Mouse (Mus musculus): Measurements from ENCODE around the gene Ccnk. TPM values are rescaled to one million over a fixed set of nuclear protein-coding genes. Genes with fewer than 3 reads are reported as not detected.
A peak's percentile ranks its signal among the peaks of the same experiment; 100 is the strongest.

Gene Ccnk
- polyA plus RNA-seq, 1 experiment from 2014 or later, result 8.1 TPM

- no peak overlapping the region for H3K4me3 ChIP-seq (ENCODE audit: low read depth, low read length)
- no peak overlapping the region for H3K27ac ChIP-seq (ENCODE audit: low read depth, low read length)
- H3K27me3 ChIP-seq (ENCODE audit: control insufficient read depth, insufficient read depth, low read length), result no peaks in the 10 kb centered on the region
- H3K4me1 ChIP-seq (ENCODE audit: control insufficient read depth, insufficient read depth, low read length), result peaks cover 31% of the 10 kb centered on the region
- no peaks in the 10 kb centered on the region for H3K9me3 ChIP-seq (ENCODE audit: control insufficient read depth, low read length)
- ATAC-seq (ENCODE audit: low FRiP score) (no peak), DNase-seq (ENCODE audit: low spot score, missing footprints) (peak; percentile 72)
- 82% methylated on average over 13 of the region's 13 CpGs for WGBS
- H3K4me2 ChIP-seq, result no peak overlapping the region
- H3K36me3 ChIP-seq (ENCODE audit: control insufficient read depth, insufficient read depth, low read length), result no peaks in the 10 kb centered on the region
- H3K9ac ChIP-seq (ENCODE audit: low read length), result no peak overlapping the region
These were observed 46.8 kb downstream of the Ccnk start for GRCm38 (mm10) chr12:108226216-108226615.

GRCm38 (mm10) chr12:108226941-108227340, 47.6 kb downstream of the Ccnk start:
- Histone ChIP-seq H3K27me3 (ENCODE audit: control insufficient read depth, insufficient read depth, low read length) (no peaks in the 10 kb centered on the region), H3K36me3 (ENCODE audit: control insufficient read depth, insufficient read depth, low read length) (no peaks in the 10 kb centered on the region), H3K4me3 (ENCODE audit: low read depth, low read length) (no peak overlapping the region), H3K4me2 (no peak overlapping the region), H3K9me3 (ENCODE audit: control insufficient read depth, low read length) (no peaks in the 10 kb centered on the region), H3K4me1 (ENCODE audit: control insufficient read depth, insufficient read depth, low read length) (peaks cover 38% of the 10 kb centered on the region), H3K9ac (ENCODE audit: low read length) (no peak overlapping the region), H3K27ac (ENCODE audit: low read depth, low read length) (no peak overlapping the region)
- ATAC-seq (ENCODE audit: low FRiP score) (no peak), DNase-seq (ENCODE audit: low spot score, missing footprints) (peak; percentile 73)
- 88% methylated on average over 12 of the region's 12 CpGs for WGBS

GRCm38 (mm10) chr12:108227527-108227926, 48.1 kb downstream of the Ccnk start:
- Histone ChIP-seq H3K4me1 (ENCODE audit: control insufficient read depth, insufficient read depth, low read length) (peaks cover 41% of the 10 kb centered on the region), H3K36me3 (ENCODE audit: control insufficient read depth, insufficient read depth, low read length) (no peaks in the 10 kb centered on the region), H3K27ac (ENCODE audit: low read depth, low read length) (no peak overlapping the region), H3K9me3 (ENCODE audit: control insufficient read depth, low read length) (no peaks in the 10 kb centered on the region), H3K4me3 (ENCODE audit: low read depth, low read length) (no peak overlapping the region), H3K4me2 (no peak overlapping the region), H3K9ac (ENCODE audit: low read length) (no peak overlapping the region), H3K27me3 (ENCODE audit: control insufficient read depth, insufficient read depth, low read length) (no peaks in the 10 kb centered on the region)
- DNase-seq (ENCODE audit: low spot score, missing footprints), result no peak
- 85% methylated on average over 16 of the region's 16 CpGs for WGBS
- ATAC-seq (ENCODE audit: low FRiP score), result no peak

GRCm38 (mm10) chr12:108230077-108230476, 50.7 kb downstream of the Ccnk start:
- H3K4me2 ChIP-seq, result no peak overlapping the region
- H3K4me3 ChIP-seq (ENCODE audit: low read depth, low read length), result no peak overlapping the region
- 80% methylated on average over 12 of the region's 12 CpGs for WGBS
- H3K27me3 ChIP-seq (ENCODE audit: control insufficient read depth, insufficient read depth, low read length), result no peaks in the 10 kb centered on the region
- no peaks in the 10 kb centered on the region for H3K36me3 ChIP-seq (ENCODE audit: control insufficient read depth, insufficient read depth, low read length)
- DNase-seq (ENCODE audit: low spot score, missing footprints) (no peak), ATAC-seq (ENCODE audit: low FRiP score) (no peak)
- H3K4me1 ChIP-seq (ENCODE audit: control insufficient read depth, insufficient read depth, low read length), result peaks cover 22% of the 10 kb centered on the region
- H3K9ac ChIP-seq (ENCODE audit: low read length), result no peak overlapping the region
- no peak overlapping the region for H3K27ac ChIP-seq (ENCODE audit: low read depth, low read length)
- H3K9me3 ChIP-seq (ENCODE audit: control insufficient read depth, low read length), result no peaks in the 10 kb centered on the region

- H3K27ac ChIP-seq (ENCODE audit: low read depth, low read length), result no peak overlapping the region
- H3K9me3 ChIP-seq (ENCODE audit: control insufficient read depth, low read length), result no peaks in the 10 kb centered on the region
- H3K4me1 ChIP-seq (ENCODE audit: control insufficient read depth, insufficient read depth, low read length), result peaks cover 21% of the 10 kb centered on the region
- H3K9ac ChIP-seq (ENCODE audit: low read length), result no peak overlapping the region
- DNase-seq (ENCODE audit: low spot score, missing footprints), result peak; percentile 83
- H3K4me3 ChIP-seq (ENCODE audit: low read depth, low read length), result no peak overlapping the region
- H3K27me3 ChIP-seq (ENCODE audit: control insufficient read depth, insufficient read depth, low read length), result no peaks in the 10 kb centered on the region
- 0 out of 2 replicates have a peak, but pooled peaks have one; percentile 14 for ATAC-seq (ENCODE audit: low FRiP score)
- 63% methylated on average over 17 of the region's 18 CpGs for WGBS
- no peak overlapping the region for H3K4me2 ChIP-seq
- no peaks in the 10 kb centered on the region for H3K36me3 ChIP-seq (ENCODE audit: control insufficient read depth, insufficient read depth, low read length)
These were observed 51.7 kb downstream of the Ccnk start for GRCm38 (mm10) chr12:108230821-108231794.

GRCm38 (mm10) chr12:108231901-108232300, 52.5 kb downstream of the Ccnk start:
- Histone ChIP-seq H3K4me1 (ENCODE audit: control insufficient read depth, insufficient read depth, low read length) (peaks cover 22% of the 10 kb centered on the region), H3K9ac (ENCODE audit: low read length) (no peak overlapping the region)
- ATAC-seq (ENCODE audit: low FRiP score), result peak; percentile 5; the same call in 1 of the 2 replicates

GRCm38 (mm10) chr12:108233736-108234135, 54.4 kb downstream of the Ccnk start:
- Histone ChIP-seq H3K4me3 (ENCODE audit: low read depth, low read length) (no peak overlapping the region), H3K9ac (ENCODE audit: low read length) (no peak overlapping the region), H3K27me3 (ENCODE audit: control insufficient read depth, insufficient read depth, low read length) (no peaks in the 10 kb centered on the region), H3K4me2 (no peak overlapping the region), H3K9me3 (ENCODE audit: control insufficient read depth, low read length) (no peaks in the 10 kb centered on the region), H3K36me3 (ENCODE audit: control insufficient read depth, insufficient read depth, low read length) (no peaks in the 10 kb centered on the region), H3K27ac (ENCODE audit: low read depth, low read length) (no peak overlapping the region), H3K4me1 (ENCODE audit: control insufficient read depth, insufficient read depth, low read length) (peaks cover 26% of the 10 kb centered on the region)
- no peak for ATAC-seq (ENCODE audit: low FRiP score)
- WGBS, result 89% methylated on average over 6 of the region's 6 CpGs
- no peak for DNase-seq (ENCODE audit: low spot score, missing footprints)

More at GRCm38 (mm10) chr12:108231901-108232300, 52.5 kb downstream of the Ccnk start:
- no peak overlapping the region for H3K4me2 ChIP-seq
- WGBS, result 46% methylated on average over 9 of the region's 9 CpGs
- peak; percentile 84 for DNase-seq (ENCODE audit: low spot score, missing footprints)
- no peak overlapping the region for H3K4me3 ChIP-seq (ENCODE audit: low read depth, low read length)
- H3K27me3 ChIP-seq (ENCODE audit: control insufficient read depth, insufficient read depth, low read length), result no peaks in the 10 kb centered on the region
- H3K36me3 ChIP-seq (ENCODE audit: control insufficient read depth, insufficient read depth, low read length), result no peaks in the 10 kb centered on the region
- no peaks in the 10 kb centered on the region for H3K9me3 ChIP-seq (ENCODE audit: control insufficient read depth, low read length)
- no peak overlapping the region; the same call in 1 of the 2 replicates for H3K27ac ChIP-seq (ENCODE audit: low read depth, low read length)

- no peak overlapping the region for H3K4me2 ChIP-seq
- H3K27me3 ChIP-seq (ENCODE audit: control insufficient read depth, insufficient read depth, low read length), result no peaks in the 10 kb centered on the region
- H3K4me1 ChIP-seq (ENCODE audit: control insufficient read depth, insufficient read depth, low read length), result peaks cover 34% of the 10 kb centered on the region
- H3K9ac ChIP-seq (ENCODE audit: low read length), result no peak overlapping the region
- H3K9me3 ChIP-seq (ENCODE audit: control insufficient read depth, low read length), result no peaks in the 10 kb centered on the region
- ATAC-seq (ENCODE audit: low FRiP score), result no peak
- WGBS, result 86% methylated on average over 14 of the region's 14 CpGs
- no peak overlapping the region for H3K27ac ChIP-seq (ENCODE audit: low read depth, low read length)
- H3K4me3 ChIP-seq (ENCODE audit: low read depth, low read length), result no peak overlapping the region
- no peaks in the 10 kb centered on the region for H3K36me3 ChIP-seq (ENCODE audit: control insufficient read depth, insufficient read depth, low read length)
- DNase-seq (ENCODE audit: low spot score, missing footprints), result no peak
These were observed 55.6 kb downstream of the Ccnk start for GRCm38 (mm10) chr12:108234832-108235602.

Measured in midbrain, embryonic 11.5 days (tissue).